Mouse (Mus musculus) kidney, embryonic 16.5 days (tissue): ENCODE results near the gene Nomo1. TPM values are rescaled to one million over a fixed set of nuclear protein-coding genes. Genes with fewer than 3 reads are reported as not detected.

Source experiments
- ATAC-seq: fragments of 200-750 bp; cut with Nextera tagmentation; 2 replicates; pipeline ENCODE4 v1.8.0; 2017; ENCODE audit warnings: moderate TSS enrichment; ENCODE audit not compliant: low FRiP score, low TSS enrichment
- H3K27ac ChIP-seq: fragments of 300-500 bp; sonication (generic); 2 replicates; pipeline ENCODE4 v1.5.1; 2014; ENCODE audit warnings: low read length
- H3K27me3 ChIP-seq: fragments of 300-500 bp; sonication (generic); 2 replicates; pipeline ENCODE4 v1.6.1; 2014; ENCODE audit warnings: low read length, control low read depth, mixed read lengths; ENCODE audit not compliant: insufficient read depth
- H3K36me3 ChIP-seq: fragments of 300-500 bp; sonication (generic); 2 replicates; pipeline ENCODE4 v1.6.1; 2014; ENCODE audit warnings: low read length, control low read depth, mixed read lengths; ENCODE audit not compliant: insufficient read depth
- H3K4me1 ChIP-seq: fragments of 300-500 bp; sonication (generic); 2 replicates; pipeline ENCODE4 v1.6.1; 2014; ENCODE audit warnings: low read length, control low read depth, mixed read lengths; ENCODE audit not compliant: insufficient read depth
- H3K4me2 ChIP-seq: fragments of 300-500 bp; sonication (generic); replicated peaks from 2 replicates; pipeline ENCODE4 v1.6.1; 2014; ENCODE audit warnings: low read depth, low read length
- H3K4me3 ChIP-seq: fragments of 300-500 bp; sonication (generic); 2 replicates; pipeline ENCODE4 v1.5.1; 2014; ENCODE audit warnings: mild to moderate bottlenecking, low read length
- H3K9ac ChIP-seq: fragments of 300-500 bp; sonication (generic); replicated peaks from 2 replicates; pipeline ENCODE4 v1.6.1; 2014; ENCODE audit warnings: low read length
- H3K9me3 ChIP-seq: fragments of 300-500 bp; sonication (generic); 2 replicates; pipeline ENCODE4 v1.6.1; 2016; ENCODE audit warnings: low read length, control low read depth
- WGBS: fragments of 180-500 bp; shearing (Covaris S2); extraction: QIAGEN DNeasy Blood & Tissue Kit; methylation state at CpG from one replicate; pipeline ENCODE4 v1.1.7; 2014; 5-methylcytosine and 5-hydroxymethylcytosine counted together
- polyA plus RNA-seq: library from polyadenylated mRNA; unstranded; fragments of >200 nt; fragmentation: Nextera tagmentation; extraction: Ambion mirVana; gene quantifications from 2 replicates; pipeline ENCODE4 v1.2.1, GENCODE M21; 2015

Gene Nomo1
- polyA plus RNA-seq, 1 experiment from 2014 or later, result 44.4 TPM

DNA sequence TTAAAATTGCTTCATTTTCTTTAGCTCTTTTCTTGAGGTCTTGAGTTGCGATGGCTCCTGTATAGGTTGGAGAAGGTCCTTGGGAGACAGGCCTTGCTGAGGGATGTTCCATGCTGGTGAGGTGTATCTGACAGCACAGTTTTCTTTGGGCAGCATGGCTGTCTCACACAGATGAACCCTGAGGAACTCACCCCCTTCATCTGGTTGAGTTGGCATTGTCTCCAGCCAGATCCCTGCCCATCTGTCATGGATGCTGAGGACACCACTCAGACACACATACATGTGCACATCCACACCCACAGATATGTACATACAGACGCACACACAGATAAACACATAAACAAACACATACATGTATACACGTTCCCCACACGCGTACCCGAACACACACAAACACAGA lies 29.8 kb downstream of the Nomo1 start:
- no peak overlapping the region for H3K9ac ChIP-seq
- ATAC-seq, result no peak
- H3K9me3 ChIP-seq, result no peaks in the 10 kb centered on the region
- WGBS, result 94% methylated on average over 6 of the region's 6 CpGs
- no peaks in the 10 kb centered on the region for H3K27me3 ChIP-seq
- no peak overlapping the region for H3K4me2 ChIP-seq
- no peak overlapping the region for H3K27ac ChIP-seq
- H3K4me3 ChIP-seq, result no peak overlapping the region
- H3K36me3 ChIP-seq, result peaks cover 56% of the 10 kb centered on the region
- no peaks in the 10 kb centered on the region for H3K4me1 ChIP-seq

DNA sequence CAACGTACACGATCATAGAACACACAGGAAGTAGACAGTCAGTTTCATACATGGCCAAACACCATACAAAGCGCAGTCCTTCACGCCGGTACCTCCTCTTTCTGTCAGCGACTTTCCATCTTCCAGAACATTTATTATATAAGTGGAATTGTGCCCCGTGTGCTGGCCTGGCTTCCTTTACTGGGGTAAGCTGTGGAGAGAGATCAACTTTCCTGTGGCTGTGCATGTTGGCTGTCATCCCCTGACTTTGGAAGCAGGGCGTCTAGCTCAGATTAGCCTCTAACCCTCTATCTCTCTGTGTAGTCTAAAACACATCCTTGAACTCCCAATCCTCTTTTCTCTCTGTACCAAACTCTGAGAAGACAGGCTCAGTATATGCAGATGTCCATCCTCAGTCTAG lies 35.3 kb downstream of the Nomo1 start:
- Histone ChIP-seq H3K27me3 (no peaks in the 10 kb centered on the region), H3K27ac (no peak overlapping the region), H3K4me1 (no peaks in the 10 kb centered on the region), H3K4me3 (no peak overlapping the region), H3K9me3 (no peaks in the 10 kb centered on the region), H3K9ac (no peak overlapping the region), H3K4me2 (no peak overlapping the region), H3K36me3 (peaks cover 75% of the 10 kb centered on the region)
- 95% methylated on average over 8 of the region's 8 CpGs for WGBS
- ATAC-seq, result no peak

DNA sequence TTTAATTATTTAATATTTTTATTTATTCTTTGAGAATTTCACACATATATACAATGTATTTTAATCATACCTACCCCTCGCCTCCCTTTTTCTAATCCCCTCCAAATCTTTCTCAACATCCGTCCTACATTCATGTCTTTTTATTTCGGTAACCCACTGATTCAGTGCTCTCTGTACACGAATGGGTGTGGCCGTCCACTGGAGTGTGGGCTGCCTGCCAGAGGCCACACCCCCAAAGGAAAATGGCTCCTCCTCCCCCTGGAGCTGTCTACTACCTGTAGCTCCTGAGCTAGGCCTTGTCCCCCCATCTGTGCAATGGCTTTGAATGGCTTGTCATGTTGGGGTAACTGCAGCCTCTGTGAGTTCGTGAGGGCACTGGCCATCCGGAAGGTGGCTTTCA lies 43.3 kb downstream of the Nomo1 start:
- Histone ChIP-seq H3K27me3 (no peaks in the 10 kb centered on the region), H3K4me1 (no peaks in the 10 kb centered on the region), H3K36me3 (peaks cover 56% of the 10 kb centered on the region), H3K4me3 (no peak overlapping the region), H3K4me2 (no peak overlapping the region), H3K27ac (no peak overlapping the region), H3K9me3 (no peaks in the 10 kb centered on the region), H3K9ac (no peak overlapping the region)
- no peak for ATAC-seq
- 89% methylated on average over 7 of the region's 7 CpGs for WGBS

DNA sequence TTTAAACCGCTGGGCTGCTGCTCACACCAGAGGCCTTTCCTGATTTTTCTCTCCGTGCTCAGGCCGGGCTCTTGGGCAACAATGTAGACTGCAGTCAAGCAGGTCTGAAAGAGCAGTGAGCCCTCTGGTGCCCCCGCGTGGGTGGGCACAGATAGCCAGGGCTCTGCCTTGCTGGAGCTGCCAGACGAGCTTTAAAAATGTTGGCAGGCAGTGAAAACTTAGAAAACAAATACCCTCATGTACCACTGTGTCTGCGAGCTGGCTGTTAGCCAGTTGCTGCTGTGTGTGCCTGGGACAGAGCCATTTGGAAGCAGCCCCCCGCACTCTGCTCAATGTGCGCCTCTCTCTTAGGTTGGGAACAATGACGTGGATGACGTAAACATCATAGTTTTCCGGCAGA lies 44.2 kb downstream of the Nomo1 start:
- Histone ChIP-seq H3K9ac (no peak overlapping the region), H3K27me3 (no peaks in the 10 kb centered on the region), H3K4me2 (no peak overlapping the region), H3K27ac (no peak overlapping the region), H3K36me3 (peaks cover 55% of the 10 kb centered on the region), H3K4me1 (no peaks in the 10 kb centered on the region), H3K9me3 (no peaks in the 10 kb centered on the region), H3K4me3 (no peak overlapping the region)
- no peak for ATAC-seq
- WGBS, result 92% methylated on average over 12 of the region's 12 CpGs

DNA sequence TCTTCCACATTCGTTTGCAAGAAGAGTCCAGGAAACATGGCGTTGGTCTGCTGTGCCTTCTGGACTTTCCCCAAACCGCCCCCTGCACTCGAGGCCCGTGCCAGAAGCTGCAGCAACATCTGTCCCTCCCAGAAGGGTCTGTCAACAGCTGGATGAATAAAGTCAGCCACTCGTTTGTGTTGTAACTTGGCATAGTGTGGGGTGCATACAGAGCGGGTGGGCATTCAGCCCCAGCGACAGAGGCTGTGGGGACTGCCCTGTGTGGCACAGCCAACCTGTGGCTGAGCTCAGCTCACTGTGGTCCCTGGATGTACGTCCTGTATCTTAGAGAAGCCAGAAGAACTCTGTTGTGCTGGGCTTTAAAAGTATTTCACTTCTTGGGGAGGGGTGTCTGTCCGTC lies 50.5 kb downstream of the Nomo1 start:
- no peak for ATAC-seq
- no peak overlapping the region for H3K9ac ChIP-seq

DNA sequence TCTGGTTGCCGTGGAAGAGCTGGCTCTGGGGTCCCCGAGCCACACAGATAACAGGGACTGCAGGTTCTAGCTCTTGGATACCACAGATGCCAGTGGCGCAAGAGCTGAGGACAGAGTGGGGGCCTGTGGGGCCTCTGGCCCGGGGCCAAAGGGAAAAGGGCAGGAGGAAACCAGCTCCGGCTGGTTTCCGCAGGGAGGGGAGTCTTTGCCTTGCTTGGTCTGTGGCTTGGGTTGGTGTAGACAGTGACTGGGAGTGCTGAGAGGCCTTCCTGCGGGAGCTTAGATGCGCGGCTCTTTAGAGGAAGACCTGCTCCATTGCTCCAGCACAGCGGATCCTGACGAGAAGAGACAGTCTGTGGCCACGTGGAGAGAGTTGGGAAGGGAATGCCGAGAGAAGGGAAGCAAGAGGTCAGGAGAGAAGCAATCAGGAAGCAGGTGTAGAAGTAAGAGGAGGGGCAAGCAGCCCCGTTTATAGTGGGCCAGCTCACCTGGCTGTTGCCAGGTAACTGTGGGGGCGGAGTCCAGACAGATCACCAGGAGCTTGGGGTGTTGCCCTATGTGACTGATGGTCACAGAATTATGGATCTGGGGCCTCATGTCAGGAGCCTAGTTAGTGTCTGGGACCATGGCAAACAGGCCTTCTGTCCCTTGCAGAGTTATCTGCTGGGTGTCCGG lies 51.5 kb downstream of the Nomo1 start:
- H3K4me1 ChIP-seq, result peaks cover 4% of the 10 kb centered on the region; the same call in 1 of the 2 replicates
- ATAC-seq, result peak; percentile 50
- H3K9me3 ChIP-seq, result peaks cover 9% of the 10 kb centered on the region
- H3K4me2 ChIP-seq, result no peak overlapping the region
- peaks cover 40% of the 10 kb centered on the region for H3K36me3 ChIP-seq
- 61% methylated on average over 16 of the region's 16 CpGs for WGBS
- no peak overlapping the region for H3K9ac ChIP-seq
- H3K27ac ChIP-seq, result no peak overlapping the region; the same call in 1 of the 2 replicates
- H3K27me3 ChIP-seq, result no peaks in the 10 kb centered on the region
- no peak overlapping the region for H3K4me3 ChIP-seq

More for the DNA sequence above, 50.5 kb downstream of the Nomo1 start:
- Histone ChIP-seq H3K27ac (no peak overlapping the region), H3K4me2 (no peak overlapping the region), H3K27me3 (no peaks in the 10 kb centered on the region), H3K9me3 (peaks cover 5% of the 10 kb centered on the region), H3K4me3 (no peak overlapping the region), H3K4me1 (peaks cover 4% of the 10 kb centered on the region; the same call in 1 of the 2 replicates), H3K36me3 (peaks cover 43% of the 10 kb centered on the region)
- 93% methylated on average over 10 of the region's 10 CpGs for WGBS

DNA sequence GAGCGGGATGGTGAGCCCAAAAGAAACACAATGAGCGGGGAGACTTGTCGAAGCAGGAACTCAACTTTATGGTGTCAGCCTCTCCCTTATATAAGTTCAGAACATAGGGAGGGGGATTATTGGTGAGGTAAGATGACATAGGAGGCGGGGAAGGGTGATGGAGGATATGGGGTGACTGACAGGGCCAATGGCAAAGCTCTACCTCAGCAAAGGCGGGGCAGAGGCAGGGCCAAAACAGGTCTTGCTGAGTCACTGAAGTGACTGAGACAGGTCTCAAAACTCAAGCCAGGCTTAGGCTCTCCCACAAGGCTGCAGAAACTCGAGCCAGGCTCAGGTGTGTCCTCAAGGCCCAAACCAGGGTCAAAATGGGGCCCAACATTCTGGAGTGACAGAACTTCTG lies 52.9 kb downstream of the Nomo1 start:
- no peak for ATAC-seq
- H3K4me1 ChIP-seq, result peaks cover 4% of the 10 kb centered on the region; the same call in 1 of the 2 replicates
- 75% methylated on average over 6 of the region's 6 CpGs for WGBS
- no peak overlapping the region for H3K4me3 ChIP-seq
- H3K27me3 ChIP-seq, result no peaks in the 10 kb centered on the region
- peaks cover 26% of the 10 kb centered on the region for H3K36me3 ChIP-seq
- H3K9me3 ChIP-seq, result peaks cover 9% of the 10 kb centered on the region
- no peak overlapping the region for H3K27ac ChIP-seq
- H3K4me2 ChIP-seq, result no peak overlapping the region
- H3K9ac ChIP-seq, result no peak overlapping the region

DNA sequence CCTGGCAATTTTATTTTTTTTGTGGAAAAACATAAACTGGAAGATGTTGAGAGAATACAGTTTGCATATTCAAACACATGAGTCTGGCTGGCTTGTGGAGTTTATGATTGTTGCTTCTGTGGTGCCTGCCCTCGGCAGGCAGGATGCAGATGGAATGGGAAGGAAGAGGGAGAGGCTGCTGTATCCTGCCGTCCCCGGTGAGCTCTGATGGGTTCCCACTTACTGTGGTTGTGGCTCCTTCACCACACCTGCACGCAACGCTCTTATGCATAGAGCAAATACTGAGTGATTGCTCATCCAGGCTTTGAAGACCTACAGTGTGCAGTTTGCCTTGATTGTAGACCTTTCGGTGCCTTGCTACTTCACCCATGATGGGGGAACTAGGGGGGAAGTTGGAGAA lies 54.7 kb downstream of the Nomo1 start:
- Histone ChIP-seq H3K9ac (no peak overlapping the region), H3K4me2 (no peak overlapping the region), H3K36me3 (peaks cover 13% of the 10 kb centered on the region; the same call in 1 of the 2 replicates), H3K27me3 (0 out of 2 replicates have a peak, but pooled peaks cover 4% of the 10 kb centered on the region), H3K4me1 (peaks cover 4% of the 10 kb centered on the region; the same call in 1 of the 2 replicates), H3K27ac (no peak overlapping the region), H3K4me3 (no peak overlapping the region), H3K9me3 (peaks cover 9% of the 10 kb centered on the region)
- WGBS, result 79% methylated on average over 6 of the region's 6 CpGs
- no peak for ATAC-seq

DNA sequence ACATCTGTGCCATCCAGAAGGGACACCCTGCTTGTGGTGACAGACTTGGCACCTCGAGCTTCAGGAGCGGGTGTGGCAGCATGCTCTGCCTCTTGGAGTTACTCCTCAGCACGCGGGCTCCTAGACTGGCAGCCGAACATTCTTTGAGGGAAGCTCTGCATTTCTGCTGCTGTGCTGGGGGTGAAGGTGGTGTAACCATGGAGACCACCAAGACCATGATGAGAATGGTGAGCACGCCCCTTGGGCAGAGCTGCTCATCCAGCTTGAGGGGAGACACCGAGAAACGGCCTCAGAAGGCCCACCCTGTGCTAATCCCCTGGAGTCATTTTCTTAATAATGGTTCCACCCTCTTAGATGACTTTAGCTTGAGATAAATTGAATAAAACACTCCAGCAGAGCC lies 59.3 kb downstream of the Nomo1 start:
- H3K4me1 ChIP-seq, result no peaks in the 10 kb centered on the region
- 65% methylated on average over 8 of the region's 8 CpGs for WGBS
- no peak overlapping the region for H3K4me3 ChIP-seq
- peaks cover 9% of the 10 kb centered on the region for H3K9me3 ChIP-seq
- no peak overlapping the region for H3K4me2 ChIP-seq
- H3K9ac ChIP-seq, result no peak overlapping the region
- H3K36me3 ChIP-seq, result no peaks in the 10 kb centered on the region
- no peak for ATAC-seq
- no peak overlapping the region for H3K27ac ChIP-seq
- peaks cover 12% of the 10 kb centered on the region; the same call in 1 of the 2 replicates for H3K27me3 ChIP-seq

DNA sequence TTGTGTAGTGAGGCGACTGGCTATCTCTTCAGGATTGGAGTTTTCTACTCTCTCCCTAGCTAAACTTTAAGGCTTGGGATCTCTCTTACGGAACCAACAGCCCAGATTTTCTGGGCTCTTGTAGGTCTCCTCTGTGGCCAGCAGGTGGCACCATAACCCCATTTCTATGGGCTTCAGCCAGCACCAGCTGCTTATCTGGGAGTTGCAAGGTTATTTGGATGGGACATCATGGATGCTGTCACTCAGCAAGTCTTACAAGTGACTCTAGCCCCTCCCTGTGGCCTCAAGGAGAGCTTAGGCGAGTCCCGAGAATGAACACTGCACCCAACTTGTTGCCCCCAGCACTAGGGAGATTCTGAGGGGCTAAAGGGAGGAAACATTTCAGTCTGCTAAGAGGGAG lies 62.6 kb downstream of the Nomo1 start:
- H3K4me2 ChIP-seq, result no peak overlapping the region
- ATAC-seq, result no peak
- H3K9me3 ChIP-seq, result 0 out of 2 replicates have a peak, but pooled peaks cover 4% of the 10 kb centered on the region
- peaks cover 20% of the 10 kb centered on the region; the same call in 1 of the 2 replicates for H3K27me3 ChIP-seq
- H3K36me3 ChIP-seq, result no peaks in the 10 kb centered on the region
- 2% methylated on average over 4 of the region's 4 CpGs for WGBS
- H3K4me1 ChIP-seq, result peaks cover 4% of the 10 kb centered on the region; the same call in 1 of the 2 replicates
- no peak overlapping the region for H3K4me3 ChIP-seq
- no peak overlapping the region for H3K27ac ChIP-seq
- no peak overlapping the region for H3K9ac ChIP-seq
